Mouse (Mus musculus): ENCODE results near the gene Wdr38.

GRCm38 (mm10) chr2:38975181-38975580 lies 22.1 kb upstream of the Wdr38 start:
- TF ChIP-seq POLR2A (IDR thresholded peaks at IDR 0.05; ENCODE audit: low read depth, low read length), result no peak
- no peak for TF ChIP-seq CTCF (IDR thresholded peaks at IDR 0.05; ENCODE audit: extremely low read depth, insufficient read depth, insufficient read length, insufficient replicate concordance)

Measured in spleen, adult 2 months (tissue).